Comparison of ENCODE assay signal across 16 mouse cellular contexts in the genomic region with DNA sequence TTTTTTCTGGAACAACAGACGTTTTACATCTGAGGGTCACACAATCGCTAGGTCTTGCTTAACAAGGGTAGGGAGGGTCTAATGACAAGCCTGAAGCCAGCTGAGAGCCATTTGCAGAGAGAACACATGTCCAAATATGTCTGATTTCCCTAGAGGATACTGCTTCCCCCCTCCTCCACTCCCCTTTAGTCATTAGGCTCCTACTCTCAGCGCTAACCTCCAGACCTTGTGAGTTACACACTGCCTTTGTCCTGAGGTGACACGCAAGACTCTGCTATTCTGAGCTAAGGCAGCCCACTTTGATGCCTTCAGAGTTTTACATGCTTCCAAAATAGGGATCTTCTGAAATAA. TPM values are rescaled to one million over a fixed set of nuclear protein-coding genes. Genes with fewer than 3 reads are reported as not detected.
DNase-seq lines count a peak whose midpoint lies in the region; ATAC-seq and TF ChIP-seq lines count a peak whose summit lies in the region.
"Had no signal": no experiment of that assay in that cellular context is flagged by ENCODE, and none has a peak within 500 bp of the region (broad histone marks: within the 10 kb centered on the region; RNA-seq: fewer than 3 reads in every experiment).

No protein-coding gene starts in this region.

- H3K27ac ChIP-seq in forebrain, postnatal 0 days (ENCODE audit: low read depth, low read length) = no peak overlapping the region
- no peak overlapping the region for H3K27ac ChIP-seq in forebrain, embryonic 16.5 days (ENCODE audit: low read length)
- H3K27ac ChIP-seq in lung, postnatal 0 days (ENCODE audit: low read length) = no peak overlapping the region
- no peak overlapping the region for H3K27ac ChIP-seq in hindbrain, embryonic 16.5 days (ENCODE audit: low read depth, low read length)
- H3K27ac ChIP-seq in thymus, adult 2 months (ENCODE audit: control insufficient read depth, insufficient read depth, low read length) = no peak overlapping the region
- H3K27ac ChIP-seq: heart, embryonic 13.5 days; liver, embryonic 15.5 days had no signal

- H3K4me2 ChIP-seq in forebrain, postnatal 0 days (ENCODE audit: low read depth) = no peak overlapping the region
- H3K4me2 ChIP-seq in forebrain, embryonic 16.5 days (ENCODE audit: low read length) = no peak overlapping the region
- no peak overlapping the region for H3K4me2 ChIP-seq in lung, postnatal 0 days (replicated peaks; ENCODE audit: low read depth, low read length)
- no peak overlapping the region for H3K4me2 ChIP-seq in hindbrain, embryonic 16.5 days (ENCODE audit: low read length)
- H3K4me2 ChIP-seq: heart, embryonic 13.5 days; liver, embryonic 15.5 days had no signal

- 45% methylated on average over 4 of the region's 4 CpGs for WGBS in forebrain, postnatal 0 days
- WGBS in forebrain, embryonic 16.5 days = 45% methylated on average over 4 of the region's 4 CpGs
- WGBS in lung, postnatal 0 days = 50% methylated on average over 4 of the region's 4 CpGs
- WGBS in hindbrain, embryonic 16.5 days = 32% methylated on average over 4 of the region's 4 CpGs
- 90% methylated on average over 4 of the region's 4 CpGs for WGBS in thymus, adult 2 months

- ATAC-seq in forebrain, postnatal 0 days = peak; percentile 18; the same call in 1 of the 2 replicates
- no peak for ATAC-seq in forebrain, embryonic 16.5 days
- peak; percentile 92 for ATAC-seq in lung, postnatal 0 days
- ATAC-seq in hindbrain, embryonic 16.5 days = peak; percentile 40; the same call in 1 of the 2 replicates

- H3K27me3 ChIP-seq in forebrain, postnatal 0 days (ENCODE audit: insufficient read depth, low read length) = no peaks in the 10 kb centered on the region
- no peaks in the 10 kb centered on the region for H3K27me3 ChIP-seq in forebrain, embryonic 16.5 days (replicated peaks; ENCODE audit: control insufficient read depth, insufficient read depth, low read length)
- H3K27me3 ChIP-seq in lung, postnatal 0 days (replicated peaks; ENCODE audit: insufficient read depth, low read length) = no peaks in the 10 kb centered on the region
- H3K27me3 ChIP-seq in hindbrain, embryonic 16.5 days (replicated peaks; ENCODE audit: control insufficient read depth, insufficient read depth, low read length) = no peaks in the 10 kb centered on the region
- H3K27me3 ChIP-seq in thymus, adult 2 months (ENCODE audit: control insufficient read depth, insufficient read depth, low read length) = no peaks in the 10 kb centered on the region
- H3K27me3 ChIP-seq: heart, embryonic 13.5 days; liver, embryonic 15.5 days had no signal

- peak; percentile 66 for TF ChIP-seq EP300 in lung, postnatal 0 days (IDR thresholded peaks at IDR 0.05)

- H3K9ac ChIP-seq in forebrain, postnatal 0 days = no peak overlapping the region
- no peak overlapping the region for H3K9ac ChIP-seq in forebrain, embryonic 16.5 days (replicated peaks; ENCODE audit: low read depth, low read length)
- H3K9ac ChIP-seq in lung, postnatal 0 days (replicated peaks; ENCODE audit: low read depth) = no peak overlapping the region
- H3K9ac ChIP-seq in hindbrain, embryonic 16.5 days (ENCODE audit: low read depth, low read length) = no peak overlapping the region
- H3K9ac ChIP-seq: heart, embryonic 13.5 days; liver, embryonic 15.5 days had no signal

- no peak overlapping the region for H3K4me3 ChIP-seq in forebrain, postnatal 0 days (ENCODE audit: low read depth, low read length)
- no peak overlapping the region for H3K4me3 ChIP-seq in forebrain, embryonic 16.5 days (replicated peaks; ENCODE audit: low read length)
- H3K4me3 ChIP-seq in lung, postnatal 0 days (ENCODE audit: low read depth, low read length) = no peak overlapping the region
- no peak overlapping the region for H3K4me3 ChIP-seq in hindbrain, embryonic 16.5 days (ENCODE audit: low read length)
- no peak overlapping the region for H3K4me3 ChIP-seq in thymus, adult 2 months (ENCODE audit: control insufficient read depth, insufficient read depth, low read length)
- H3K4me3 ChIP-seq: heart, embryonic 13.5 days; liver, embryonic 15.5 days; myocyte had no signal

- TF ChIP-seq CTCF in forebrain, postnatal 0 days (IDR thresholded peaks at IDR 0.05; ENCODE audit: low read depth) = no peak
- TF ChIP-seq CTCF in lung, postnatal 0 days (IDR thresholded peaks at IDR 0.05) = no peak
- TF ChIP-seq CTCF in thymus, adult 2 months (IDR thresholded peaks at IDR 0.05; ENCODE audit: borderline replicate concordance, control insufficient read depth, extremely low read depth, insufficient read depth, low read length, poor library complexity) = no peak

- no peaks in the 10 kb centered on the region for H3K36me3 ChIP-seq in forebrain, postnatal 0 days (ENCODE audit: insufficient read depth)
- H3K36me3 ChIP-seq in forebrain, embryonic 16.5 days (ENCODE audit: control insufficient read depth, insufficient read depth) = no peaks in the 10 kb centered on the region
- no peaks in the 10 kb centered on the region for H3K36me3 ChIP-seq in lung, postnatal 0 days (ENCODE audit: insufficient read depth, low read length)
- H3K36me3 ChIP-seq in hindbrain, embryonic 16.5 days (ENCODE audit: control insufficient read depth, insufficient read depth, low read length) = no peaks in the 10 kb centered on the region
- no peaks in the 10 kb centered on the region for H3K36me3 ChIP-seq in thymus, adult 2 months (ENCODE audit: control insufficient read depth, insufficient read depth, low read length)
- H3K36me3 ChIP-seq: heart, embryonic 13.5 days; liver, embryonic 15.5 days had no signal

- DNase-seq in forebrain, postnatal 0 days = no peak
- DNase-seq in lung, postnatal 0 days (ENCODE audit: low spot score) = peak; percentile 88
- no peak for DNase-seq in lung, postnatal 14 days
- DNase-seq in embryo, embryonic 11 days = peak; percentile 38
- DNase-seq in thymus, adult 2 months = no peak
- DNase-seq in adrenal gland, postnatal 10 days = no peak
- DNase-seq: cerebellum, postnatal 14 days; gastrocnemius, postnatal 10 days; left cerebral cortex, postnatal 4 days; right cerebral cortex, adult 18-20 months; thymus, postnatal 14 days had no signal

- H3K9me3 ChIP-seq in forebrain, postnatal 0 days (ENCODE audit: low read length) = no peaks in the 10 kb centered on the region
- no peaks in the 10 kb centered on the region for H3K9me3 ChIP-seq in forebrain, embryonic 16.5 days (ENCODE audit: control insufficient read depth, low read length)
- no peaks in the 10 kb centered on the region for H3K9me3 ChIP-seq in lung, postnatal 0 days (ENCODE audit: low read length)
- H3K9me3 ChIP-seq in hindbrain, embryonic 16.5 days (ENCODE audit: control insufficient read depth, low read length) = no peaks in the 10 kb centered on the region
- H3K9me3 ChIP-seq: heart, embryonic 13.5 days; liver, embryonic 15.5 days had no signal

- no peaks in the 10 kb centered on the region for H3K4me1 ChIP-seq in forebrain, postnatal 0 days (ENCODE audit: insufficient read depth)
- H3K4me1 ChIP-seq in forebrain, embryonic 16.5 days (replicated peaks; ENCODE audit: control insufficient read depth, insufficient read depth, low read length) = no peaks in the 10 kb centered on the region
- H3K4me1 ChIP-seq in lung, postnatal 0 days (ENCODE audit: insufficient read depth, low read depth, low read length) = no peaks in the 10 kb centered on the region
- no peaks in the 10 kb centered on the region for H3K4me1 ChIP-seq in hindbrain, embryonic 16.5 days (ENCODE audit: control insufficient read depth, insufficient read depth, low read depth, low read length)
- H3K4me1 ChIP-seq in thymus, adult 2 months (replicated peaks; ENCODE audit: control insufficient read depth, insufficient read depth, low read length) = no peaks in the 10 kb centered on the region
- H3K4me1 ChIP-seq: heart, embryonic 13.5 days; liver, embryonic 15.5 days had no signal

- no peak for TF ChIP-seq POLR2A in thymus, adult 2 months (IDR thresholded peaks at IDR 0.05; ENCODE audit: control insufficient read depth, extremely low read depth, insufficient read depth, low read length, poor library complexity)

RNA-seq across cellular contexts. Expression of a gene that starts 39.2 kb away (rescaled TPM):
- total RNA-seq in forebrain, postnatal 0 days (2014; rRNA removed) = 23.5 and 32.5 TPM in 2 replicates
- polyA plus RNA-seq in forebrain, postnatal 0 days (2015; fragmentation: Nextera tagmentation; extraction: Ambion mirVana) = 3.6 and 5.1 TPM in 2 replicates
- polyA plus RNA-seq in forebrain, embryonic 16.5 days (2015; fragmentation: Nextera tagmentation; extraction: Ambion mirVana) = 7.0 and 7.7 TPM in 2 replicates
- 4.3 and 5.0 TPM in 2 replicates for polyA plus RNA-seq in lung, postnatal 0 days (2015; fragmentation: Nextera tagmentation; extraction: Ambion mirVana)
- polyA plus RNA-seq in hindbrain, embryonic 16.5 days (2015; fragmentation: Nextera tagmentation; extraction: Ambion mirVana) = 7.3 and 7.4 TPM in 2 replicates
- polyA plus RNA-seq in thymus, adult 2 months (2012; rRNA removed) = 7.0 and 7.9 TPM in 2 replicates
- total RNA-seq in adrenal gland, postnatal 10 days (2021) = 10 to 100 TPM; 16.4 to 22.3 TPM

Comparison
In these comparisons a context has a peak if more than half of its experiments do, and no peak if none do; other contexts are left out.
1. DNase-seq: peak in lung, postnatal 0 days (single experiment) and embryo, embryonic 11 days (single experiment); none in forebrain, postnatal 0 days (single experiment), lung, postnatal 14 days (single experiment), thymus, adult 2 months (single experiment) and adrenal gland, postnatal 10 days (single experiment).